Mouse (Mus musculus): Measurements from ENCODE around the gene Ripor2. TPM values are rescaled to one million over a fixed set of nuclear protein-coding genes. Genes with fewer than 3 reads are reported as not detected.

Gene Ripor2
- total and polyA plus RNA-seq, 2 experiments from 2014 or later, result 21.3 to 53.2 TPM

DNA sequence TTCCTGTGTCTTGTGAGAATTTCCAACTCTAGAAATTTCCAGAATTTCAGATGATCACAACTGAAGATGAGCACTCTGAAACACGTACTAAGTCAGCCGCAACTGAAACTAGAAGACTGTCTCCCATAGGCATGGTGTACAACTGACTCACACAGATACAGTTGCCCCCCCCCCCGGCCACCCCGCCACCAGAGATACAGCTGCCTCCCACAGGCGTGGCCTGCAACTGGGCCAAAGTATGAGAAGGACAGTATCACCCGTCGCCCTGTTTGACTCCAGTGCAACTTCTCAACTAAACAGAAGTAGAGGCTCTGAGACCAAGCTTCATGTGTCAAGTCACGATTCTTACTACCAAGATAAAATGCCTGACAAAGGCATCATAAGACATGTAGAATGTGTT, 1.2 kb upstream of the Ripor2 start:
- peaks cover 15% of the 10 kb centered on the region for H3K4me1 ChIP-seq (ENCODE audit: insufficient read depth)
- no peak overlapping the region for H3K4me3 ChIP-seq (ENCODE audit: low read depth, low read length)
- H3K9ac ChIP-seq, result no peak overlapping the region
- no peak for TF ChIP-seq CTCF (IDR thresholded peaks at IDR 0.05; ENCODE audit: low read depth)
- WGBS, result 90% methylated on average over 8 of the region's 8 CpGs
- H3K27me3 ChIP-seq (ENCODE audit: insufficient read depth, low read length), result no peaks in the 10 kb centered on the region
- ATAC-seq (no peak), DNase-seq (no peak)
- H3K36me3 ChIP-seq (ENCODE audit: insufficient read depth), result no peaks in the 10 kb centered on the region
- no peak overlapping the region for H3K4me2 ChIP-seq (ENCODE audit: low read depth)
- H3K27ac ChIP-seq (ENCODE audit: low read depth, low read length), result no peak overlapping the region
- no peaks in the 10 kb centered on the region for H3K9me3 ChIP-seq (ENCODE audit: low read length)

DNA sequence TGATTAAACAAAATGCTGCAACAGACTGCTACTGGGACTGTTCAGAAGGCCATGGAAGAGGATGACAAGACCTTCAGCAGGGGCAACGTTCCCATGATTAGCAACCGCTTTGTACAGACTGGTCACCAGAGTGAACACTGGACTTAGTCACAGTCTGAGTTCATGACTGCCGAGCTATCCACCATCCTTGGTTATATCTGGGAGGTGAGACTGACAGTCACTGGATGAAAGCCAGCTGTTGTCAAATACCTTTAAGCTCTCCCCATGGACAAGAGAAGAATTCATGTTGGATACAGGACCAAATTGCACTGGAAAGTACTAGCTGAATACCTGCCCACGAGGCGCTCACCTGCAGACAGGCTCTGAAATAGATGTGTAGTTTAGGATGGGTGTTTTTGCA, 2.4 kb downstream of the Ripor2 start:
- H3K27me3 ChIP-seq (ENCODE audit: insufficient read depth, low read length), result no peaks in the 10 kb centered on the region
- no peak overlapping the region for H3K9ac ChIP-seq
- 0 out of 2 replicates have a peak, but pooled peaks cover 3% of the 10 kb centered on the region for H3K4me1 ChIP-seq (ENCODE audit: insufficient read depth)
- DNase-seq (no peak), ATAC-seq (no peak)
- WGBS, result 89% methylated on average over 5 of the region's 5 CpGs
- no peak overlapping the region for H3K4me2 ChIP-seq (ENCODE audit: low read depth)
- no peak overlapping the region for H3K4me3 ChIP-seq (ENCODE audit: low read depth, low read length)
- no peaks in the 10 kb centered on the region for H3K36me3 ChIP-seq (ENCODE audit: insufficient read depth)
- no peaks in the 10 kb centered on the region for H3K9me3 ChIP-seq (ENCODE audit: low read length)
- H3K27ac ChIP-seq (ENCODE audit: low read depth, low read length), result no peak overlapping the region
- no peak for TF ChIP-seq CTCF (IDR thresholded peaks at IDR 0.05; ENCODE audit: low read depth)

DNA sequence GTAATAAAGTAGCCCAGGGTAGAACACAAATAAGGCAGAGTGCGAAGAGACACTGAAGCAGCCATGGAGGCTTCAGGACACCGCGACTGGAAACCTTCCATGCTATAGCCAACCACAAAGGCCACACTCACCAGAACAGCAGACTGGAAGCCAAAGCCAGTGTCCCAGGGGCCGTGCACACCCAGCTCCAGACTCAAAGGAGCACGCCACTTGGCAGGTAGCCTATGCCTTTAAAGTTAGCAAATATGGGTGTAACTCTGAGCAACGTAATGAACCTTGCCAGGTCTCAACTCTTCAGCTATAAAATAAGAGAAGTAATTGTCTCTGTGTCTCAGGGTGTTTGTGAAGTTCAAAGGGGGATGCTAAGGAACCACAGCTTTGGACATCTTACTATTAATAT, 2.9 kb downstream of the Ripor2 start:
- no peaks in the 10 kb centered on the region for H3K36me3 ChIP-seq (ENCODE audit: insufficient read depth)
- H3K4me2 ChIP-seq (ENCODE audit: low read depth), result no peak overlapping the region
- H3K9me3 ChIP-seq (ENCODE audit: low read length), result no peaks in the 10 kb centered on the region
- no peak overlapping the region for H3K9ac ChIP-seq
- no peaks in the 10 kb centered on the region for H3K27me3 ChIP-seq (ENCODE audit: insufficient read depth, low read length)
- no peak overlapping the region for H3K4me3 ChIP-seq (ENCODE audit: low read depth, low read length)
- DNase-seq (no peak), ATAC-seq (no peak)
- H3K4me1 ChIP-seq (ENCODE audit: insufficient read depth), result 0 out of 2 replicates have a peak, but pooled peaks cover 3% of the 10 kb centered on the region
- no peak overlapping the region for H3K27ac ChIP-seq (ENCODE audit: low read depth, low read length)
- 87% methylated on average over 6 of the region's 6 CpGs for WGBS
- TF ChIP-seq CTCF (IDR thresholded peaks at IDR 0.05; ENCODE audit: low read depth), result no peak

DNA sequence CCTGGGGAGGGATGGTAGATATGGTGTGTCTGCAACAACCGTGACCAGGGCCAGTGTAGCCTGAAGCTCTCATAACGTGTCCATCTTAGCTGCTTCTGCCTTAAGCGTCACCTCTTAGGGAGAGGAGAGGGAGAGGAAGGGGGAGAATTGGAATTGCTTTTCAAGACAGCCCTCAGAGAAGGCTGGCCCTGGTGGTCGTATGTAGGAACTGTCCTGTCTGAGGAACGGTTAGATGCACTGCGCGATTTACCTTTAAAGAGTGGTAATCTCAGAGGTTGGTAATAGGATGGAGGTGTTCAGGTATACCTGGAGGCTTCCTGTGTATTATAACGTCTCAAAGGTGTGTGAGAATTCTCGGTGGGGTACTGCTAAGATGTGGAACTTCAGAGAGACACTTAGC, 3.4 kb downstream of the Ripor2 start:
- H3K27ac ChIP-seq (ENCODE audit: low read depth, low read length), result no peak overlapping the region
- DNase-seq, result no peak
- no peaks in the 10 kb centered on the region for H3K36me3 ChIP-seq (ENCODE audit: insufficient read depth)
- no peaks in the 10 kb centered on the region for H3K9me3 ChIP-seq (ENCODE audit: low read length)
- H3K9ac ChIP-seq, result no peak overlapping the region
- no peak overlapping the region for H3K4me2 ChIP-seq (ENCODE audit: low read depth)
- no peak; the same call in 1 of the 2 replicates for ATAC-seq
- 67% methylated on average over 9 of the region's 9 CpGs for WGBS
- H3K4me1 ChIP-seq (ENCODE audit: insufficient read depth), result 0 out of 2 replicates have a peak, but pooled peaks cover 3% of the 10 kb centered on the region
- no peaks in the 10 kb centered on the region for H3K27me3 ChIP-seq (ENCODE audit: insufficient read depth, low read length)
- no peak overlapping the region for H3K4me3 ChIP-seq (ENCODE audit: low read depth, low read length)
- peak; percentile 45 for TF ChIP-seq CTCF (IDR thresholded peaks at IDR 0.05; ENCODE audit: low read depth)

DNA sequence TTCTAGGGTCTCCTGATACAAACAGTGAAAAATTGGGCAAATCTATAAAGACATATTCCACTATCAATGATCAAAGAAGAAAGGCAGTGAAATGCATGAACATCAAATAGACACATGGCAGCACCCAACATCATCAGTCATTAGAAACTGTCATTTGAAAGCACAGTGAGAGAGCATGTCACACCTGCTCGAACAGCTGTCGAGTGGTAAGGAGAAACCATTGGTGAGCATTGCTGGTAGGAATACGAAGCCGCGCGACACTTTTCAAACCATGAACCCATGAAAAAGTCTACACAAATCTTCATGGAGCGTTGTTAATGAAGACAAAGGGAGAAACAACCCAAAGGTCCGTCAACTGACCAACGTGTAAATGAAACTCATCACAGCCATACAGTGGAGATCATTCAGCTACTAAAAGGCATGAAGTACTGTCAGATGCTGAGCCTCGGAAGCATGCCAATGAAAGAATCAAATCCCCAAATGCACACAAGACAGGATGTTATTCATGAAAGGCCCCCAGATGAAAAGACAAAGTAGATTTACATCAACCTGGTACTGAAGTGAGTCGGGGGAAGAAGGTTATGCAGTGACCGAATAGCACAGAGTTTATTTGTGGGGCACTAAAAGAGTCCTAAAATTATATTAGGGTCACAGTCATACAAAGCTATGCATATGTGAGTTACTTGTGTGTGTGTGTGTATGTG, 5.4 kb downstream of the Ripor2 start:
- Histone ChIP-seq H3K9me3 (ENCODE audit: low read length) (no peaks in the 10 kb centered on the region), H3K27me3 (ENCODE audit: insufficient read depth, low read length) (no peaks in the 10 kb centered on the region), H3K9ac (no peak overlapping the region), H3K36me3 (ENCODE audit: insufficient read depth) (no peaks in the 10 kb centered on the region), H3K27ac (ENCODE audit: low read depth, low read length) (no peak overlapping the region), H3K4me2 (ENCODE audit: low read depth) (no peak overlapping the region), H3K4me3 (ENCODE audit: low read depth, low read length) (no peak overlapping the region), H3K4me1 (ENCODE audit: insufficient read depth) (0 out of 2 replicates have a peak, but pooled peaks cover 3% of the 10 kb centered on the region)
- TF ChIP-seq CTCF (IDR thresholded peaks at IDR 0.05; ENCODE audit: low read depth), result no peak
- WGBS, result 94% methylated on average over 12 of the region's 12 CpGs
- DNase-seq (no peak), ATAC-seq (no peak)

DNA sequence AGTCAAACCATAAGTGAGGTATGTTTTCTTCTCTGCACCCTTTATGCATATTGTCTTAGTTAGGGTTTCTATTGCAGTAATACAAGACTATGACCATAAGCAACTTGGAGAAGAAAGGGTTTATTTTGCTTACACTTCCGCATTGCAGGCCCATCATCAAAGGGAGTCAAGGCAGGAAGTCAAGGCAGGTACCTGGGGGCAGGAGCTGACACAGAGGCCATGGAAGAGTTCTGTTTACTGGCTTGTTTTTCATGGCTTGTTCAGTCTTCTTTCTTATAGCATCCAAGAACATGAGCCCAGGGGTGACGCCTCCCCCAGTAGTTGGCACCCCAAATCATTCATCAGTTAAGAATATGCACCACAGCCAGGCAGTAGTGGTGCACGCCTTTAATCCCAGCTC, 6.6 kb downstream of the Ripor2 start:
- H3K27ac ChIP-seq (ENCODE audit: low read depth, low read length), result no peak overlapping the region

DNA sequence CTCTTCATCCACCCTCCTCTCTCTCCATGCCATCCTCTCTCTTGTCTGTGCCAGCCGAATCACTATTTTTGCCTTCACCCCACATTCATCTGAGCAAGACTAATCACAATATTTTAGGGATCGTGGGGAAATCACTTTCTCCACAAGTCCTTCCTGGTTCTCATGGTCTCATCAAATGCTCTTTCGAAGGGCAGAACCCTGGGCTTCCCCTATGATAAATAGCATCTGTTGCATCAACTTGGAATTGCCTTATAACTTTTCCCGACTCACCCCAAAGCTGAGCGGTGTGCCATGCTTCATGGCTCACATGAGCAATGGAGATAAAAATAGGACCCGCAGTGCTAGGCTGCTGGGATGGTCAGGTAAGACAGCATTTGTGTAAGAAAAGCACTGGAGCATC, 9.7 kb downstream of the Ripor2 start:
- H3K27me3 ChIP-seq (ENCODE audit: insufficient read depth, low read length), result no peaks in the 10 kb centered on the region
- H3K27ac ChIP-seq (ENCODE audit: low read depth, low read length), result no peak overlapping the region

More for the DNA sequence above, 6.6 kb downstream of the Ripor2 start:
- H3K4me1 ChIP-seq (ENCODE audit: insufficient read depth), result 0 out of 2 replicates have a peak, but pooled peaks cover 3% of the 10 kb centered on the region
- no peak overlapping the region for H3K4me3 ChIP-seq (ENCODE audit: low read depth, low read length)
- no peaks in the 10 kb centered on the region for H3K9me3 ChIP-seq (ENCODE audit: low read length)
- 97% methylated on average over 3 of the region's 3 CpGs for WGBS
- TF ChIP-seq CTCF (IDR thresholded peaks at IDR 0.05; ENCODE audit: low read depth), result no peak
- H3K9ac ChIP-seq, result no peak overlapping the region
- DNase-seq (no peak), ATAC-seq (no peak)
- no peak overlapping the region for H3K4me2 ChIP-seq (ENCODE audit: low read depth)
- H3K36me3 ChIP-seq (ENCODE audit: insufficient read depth), result no peaks in the 10 kb centered on the region
- no peaks in the 10 kb centered on the region for H3K27me3 ChIP-seq (ENCODE audit: insufficient read depth, low read length)

More for the DNA sequence above, 9.7 kb downstream of the Ripor2 start:
- H3K4me1 ChIP-seq (ENCODE audit: insufficient read depth), result no peaks in the 10 kb centered on the region
- H3K4me2 ChIP-seq (ENCODE audit: low read depth), result no peak overlapping the region
- TF ChIP-seq CTCF (IDR thresholded peaks at IDR 0.05; ENCODE audit: low read depth), result no peak
- ATAC-seq (no peak), DNase-seq (no peak)
- H3K36me3 ChIP-seq (ENCODE audit: insufficient read depth), result no peaks in the 10 kb centered on the region
- WGBS, result 95% methylated on average over 6 of the region's 6 CpGs
- H3K9ac ChIP-seq, result no peak overlapping the region
- no peaks in the 10 kb centered on the region for H3K9me3 ChIP-seq (ENCODE audit: low read length)
- H3K4me3 ChIP-seq (ENCODE audit: low read depth, low read length), result no peak overlapping the region

Measured in forebrain, postnatal 0 days (tissue).